Mouse (Mus musculus): ENCODE results near the gene Slc26a9. TPM values are rescaled to one million over a fixed set of nuclear protein-coding genes. Genes with fewer than 3 reads are reported as not detected.
A peak's percentile ranks its signal among the peaks of the same experiment; 100 is the strongest.

The Slc26a9 gene
- not detected for total RNA-seq (2021)

DNA sequence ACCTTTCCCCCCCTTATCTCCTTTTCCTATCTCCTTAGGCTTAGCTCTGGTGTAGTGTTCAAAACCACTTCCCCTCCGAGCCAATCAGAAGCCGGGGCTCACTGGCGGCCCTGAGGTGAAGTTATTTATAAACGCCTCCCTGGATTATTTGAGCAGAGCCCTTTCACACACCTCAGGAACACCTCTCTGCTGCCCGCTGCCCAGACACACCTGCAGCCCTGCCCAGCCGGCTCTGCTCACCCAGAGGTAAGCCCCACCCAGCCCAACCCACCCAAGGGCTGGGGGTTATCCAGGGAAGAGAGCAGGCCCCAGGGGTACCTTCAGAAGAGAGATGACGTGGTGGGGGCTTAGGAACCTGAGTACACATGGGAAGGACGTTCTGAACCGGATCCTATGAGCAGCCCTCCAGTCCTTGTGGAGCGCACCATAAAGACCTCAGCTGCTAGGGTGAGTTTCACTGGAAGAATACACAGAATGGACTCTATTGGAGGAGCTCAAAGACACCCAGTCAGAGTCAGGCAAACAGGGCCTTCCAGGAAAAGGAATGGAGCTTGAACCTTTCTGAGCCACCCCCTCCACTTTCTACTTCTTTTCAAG is at the start of gene Slc26a9:
TSS of gene Slc26a9 (plus strand) at position 155 of the 597 bp plus-strand sequence.
- intact Hi-C loops (cut with DNase I) = no loop called here
- DNase-seq = no peak

DNA sequence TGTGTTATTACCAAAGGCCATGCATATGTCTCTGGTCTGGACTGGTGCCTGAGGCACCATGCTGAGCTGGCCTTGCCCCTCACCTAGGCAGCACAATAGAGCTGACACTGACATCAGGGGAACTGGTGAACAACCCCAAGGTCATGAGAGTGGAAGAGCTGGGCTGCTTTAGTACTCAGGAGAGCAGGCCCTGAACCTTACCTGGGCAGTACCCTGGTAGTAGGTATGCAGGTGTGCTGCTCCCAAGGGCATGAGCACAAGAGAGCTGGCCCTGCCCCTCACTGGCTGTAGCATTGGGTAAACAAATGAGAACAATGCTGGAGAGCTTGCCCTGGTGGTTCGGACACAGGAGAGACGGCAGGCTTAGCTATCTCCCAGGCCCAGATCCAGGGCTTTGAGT is 48.5 kb upstream of the Slc26a9 start:
- intact Hi-C loops (cut with DNase I) = no loop called here
- DNase-seq = no peak

DNA sequence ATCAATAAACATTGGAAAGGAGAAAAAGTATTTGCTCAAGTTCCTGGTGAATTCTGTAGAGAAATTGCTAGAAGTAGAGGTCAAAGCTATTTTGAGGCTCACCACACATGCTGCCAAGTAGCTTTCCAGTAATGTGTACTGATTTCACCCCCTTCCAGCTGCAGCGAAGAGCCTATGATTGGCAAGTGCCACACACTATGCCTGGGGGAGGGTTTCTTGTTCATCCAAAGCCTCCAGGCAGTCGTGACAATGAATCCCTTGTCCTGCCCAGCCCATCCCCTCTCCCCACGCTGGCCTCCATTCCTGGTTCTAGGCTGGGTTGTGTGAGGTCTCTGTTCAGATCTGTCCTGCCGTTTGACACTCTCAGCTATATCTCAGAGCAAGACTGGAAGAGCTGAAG is 47.5 kb upstream of the Slc26a9 start:
- intact Hi-C loops (cut with DNase I) = no loop called here
- DNase-seq = no peak

DNA sequence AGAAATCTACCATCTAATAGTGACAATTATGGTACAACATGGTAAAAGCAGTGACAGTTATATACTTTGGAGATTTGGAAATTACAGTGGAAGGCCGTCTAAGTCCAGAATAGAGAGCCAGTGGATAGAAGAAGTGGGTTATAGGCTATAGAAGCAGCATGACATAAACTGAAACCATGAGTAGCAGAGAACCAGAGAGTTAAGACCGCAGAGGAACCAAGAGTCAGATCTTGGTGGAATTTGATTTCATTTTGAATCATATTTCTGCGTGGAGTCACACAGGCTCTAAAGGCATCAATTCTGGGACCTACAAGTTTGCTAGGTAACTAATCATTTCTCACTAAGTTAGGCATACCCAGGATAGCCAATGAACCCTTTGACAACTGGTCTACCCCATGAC is 45.1 kb upstream of the Slc26a9 start:
- intact Hi-C loops (cut with DNase I) = no loop called here
- no peak for DNase-seq

DNA sequence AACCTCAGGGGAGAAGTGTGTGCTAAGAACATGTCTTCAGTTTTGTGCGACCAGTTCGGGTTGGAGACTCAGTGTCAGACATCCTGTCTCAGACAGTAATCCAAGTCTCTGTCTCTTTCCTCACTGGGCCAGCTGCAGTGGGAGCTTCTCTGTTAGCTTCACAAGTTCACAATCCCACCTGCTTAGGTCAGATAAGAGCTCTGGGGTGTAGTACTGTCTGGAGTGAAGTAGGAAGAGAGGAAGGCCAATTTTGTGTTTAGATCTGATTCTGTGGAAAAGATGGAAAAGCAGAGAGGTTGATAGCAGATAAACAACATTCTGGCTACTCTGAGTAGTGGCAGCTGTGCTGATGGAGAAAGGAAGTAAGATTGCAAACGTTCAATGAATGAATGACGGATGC is 44.2 kb upstream of the Slc26a9 start:
- intact Hi-C loops (cut with DNase I) = no loop called here
- no peak for DNase-seq

DNA sequence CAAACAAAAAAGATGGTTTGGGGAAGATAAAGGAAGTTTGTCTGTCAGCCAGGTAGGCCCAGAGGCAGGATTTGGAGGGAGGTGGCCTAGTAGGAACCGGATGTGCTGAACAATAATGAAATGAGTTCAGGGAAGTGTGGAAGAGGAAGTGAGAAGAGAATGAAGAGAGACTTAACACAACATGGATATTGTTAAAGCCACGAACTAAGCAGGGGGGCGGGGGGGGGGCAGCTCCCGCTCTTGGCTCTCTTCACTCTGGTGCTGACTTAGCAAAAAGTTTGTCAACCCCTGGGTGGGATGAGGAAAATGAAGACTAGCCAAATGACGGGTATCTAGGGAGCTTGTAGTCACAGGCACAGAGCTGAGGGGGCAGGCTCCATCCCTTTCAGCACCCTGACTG is 43.4 kb upstream of the Slc26a9 start:
- DNase-seq = no peak
- intact Hi-C loops (cut with DNase I) = no loop called here

DNA sequence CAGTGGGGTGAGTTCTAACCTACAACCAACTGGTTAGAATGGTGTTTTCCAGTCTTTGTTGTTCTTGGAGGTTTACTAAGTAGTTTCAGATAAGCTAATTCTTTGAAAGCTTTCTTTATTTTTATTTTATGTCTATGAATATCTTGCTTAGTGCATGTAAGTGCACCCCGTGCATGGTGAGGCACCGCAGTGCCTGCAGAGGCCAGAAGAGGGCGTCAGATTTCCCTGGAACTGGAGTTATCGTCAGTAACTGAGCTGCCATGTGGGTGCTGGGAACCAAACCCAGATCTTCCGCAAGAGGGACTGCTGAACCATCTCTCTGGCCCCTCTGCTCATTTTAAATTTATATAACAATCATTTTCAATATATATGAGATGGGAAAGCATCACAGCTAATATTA is 42.4 kb upstream of the Slc26a9 start:
- intact Hi-C loops (cut with DNase I) = no loop called here
- no peak for DNase-seq

DNA sequence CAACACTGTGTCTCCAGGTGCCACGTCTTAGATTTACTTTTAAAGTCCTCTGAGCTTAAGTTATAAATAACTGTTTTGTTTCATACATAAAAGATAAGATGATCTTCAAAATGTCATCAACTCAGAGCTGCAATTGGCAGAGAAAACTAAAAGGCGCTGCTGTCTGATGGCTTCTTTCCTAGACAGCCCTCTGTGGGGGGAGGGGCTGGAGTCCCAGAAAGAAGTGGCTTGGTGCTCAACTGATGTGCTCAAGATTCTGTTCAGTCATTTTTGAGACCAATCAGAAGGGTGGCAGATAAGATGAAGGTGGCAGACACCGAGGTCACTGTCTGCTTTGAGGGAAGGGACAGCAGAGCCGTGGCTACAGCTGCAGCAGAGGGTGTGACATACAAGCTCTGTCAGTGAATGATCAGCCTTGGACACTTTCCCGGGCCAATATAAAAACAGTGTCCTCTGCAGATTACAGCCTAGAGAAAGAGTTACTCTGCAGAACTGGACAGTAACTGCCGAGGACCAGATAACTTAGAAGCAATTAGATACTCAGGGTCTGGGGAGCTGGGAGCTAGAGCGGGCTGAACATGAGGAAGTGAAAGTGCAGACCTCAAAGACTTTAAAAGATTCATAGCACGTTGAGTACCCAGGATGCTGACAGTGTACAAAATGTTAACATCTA is 41.6 kb upstream of the Slc26a9 start:
- DNase-seq = no peak
- intact Hi-C loops (cut with DNase I) = no loop called here

DNA sequence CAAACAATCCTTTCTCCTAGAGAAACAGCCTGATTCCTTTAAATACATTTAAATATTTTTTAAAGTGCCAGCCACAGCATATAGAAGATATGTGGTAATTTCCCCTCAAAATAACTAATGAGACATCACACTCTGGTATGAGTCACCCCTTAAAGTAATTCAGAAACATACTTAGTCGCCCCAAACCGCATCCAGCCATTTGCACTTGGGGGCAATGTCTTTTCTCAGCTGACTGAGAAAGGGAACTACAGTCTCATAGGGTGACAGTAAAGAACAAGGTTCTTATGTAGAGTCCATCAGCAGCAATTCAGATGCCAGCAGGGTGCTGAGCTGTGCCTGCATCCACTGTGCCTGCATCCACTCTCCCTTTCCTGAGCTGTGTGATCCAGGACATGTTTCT is 40.3 kb upstream of the Slc26a9 start:
- intact Hi-C loops (cut with DNase I) = no loop called here
- no peak for DNase-seq

DNA sequence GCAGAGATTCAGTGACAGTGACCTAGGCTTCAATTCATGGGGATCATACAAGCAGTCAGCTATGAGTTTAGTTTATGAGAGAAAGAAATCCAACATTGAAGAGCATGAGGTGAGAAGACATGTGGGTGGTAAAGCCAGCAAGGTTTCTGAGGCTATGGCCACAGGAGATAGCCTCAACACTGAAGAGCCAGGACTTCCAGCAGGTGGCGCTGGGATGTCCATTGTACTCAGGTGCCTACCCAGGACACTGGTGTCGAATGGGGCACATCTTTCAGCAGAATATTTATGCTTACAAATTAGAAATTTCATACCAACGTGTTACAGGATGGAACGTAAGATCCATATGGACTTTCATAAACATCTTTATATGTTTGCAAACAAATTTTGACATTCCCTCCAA is 35.5 kb upstream of the Slc26a9 start:
- peak; percentile 66 to 76 for DNase-seq
- intact Hi-C loops (cut with DNase I) = loop anchor here (1.0 kb wide), 1 partner anchor 57 kb away; no protein-coding TSS in a partner anchor

DNA sequence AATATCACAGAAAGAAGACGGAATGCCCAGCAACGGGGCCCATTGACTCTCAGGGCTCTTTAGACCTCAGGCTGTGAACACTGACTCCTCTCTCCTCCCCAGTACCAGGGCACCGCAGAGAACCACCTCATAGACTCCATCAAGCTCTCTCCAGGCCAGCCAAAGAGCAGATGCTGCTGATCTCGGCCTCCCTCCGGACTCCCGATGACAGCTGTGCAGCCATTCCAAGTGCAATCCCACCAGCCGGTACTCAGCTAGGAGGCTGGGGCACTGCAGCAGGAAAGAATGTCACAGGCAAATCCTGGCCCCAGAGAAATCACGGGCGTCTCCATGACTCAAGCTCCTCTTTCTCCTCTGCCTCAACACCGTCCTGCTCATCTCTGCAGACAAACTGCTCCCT is 32.3 kb upstream of the Slc26a9 start:
- DNase-seq = no peak
- intact Hi-C loops (cut with DNase I) = loop anchor here (5.0 kb wide), 1 partner anchor 271 kb away; no protein-coding TSS in a partner anchor

DNA sequence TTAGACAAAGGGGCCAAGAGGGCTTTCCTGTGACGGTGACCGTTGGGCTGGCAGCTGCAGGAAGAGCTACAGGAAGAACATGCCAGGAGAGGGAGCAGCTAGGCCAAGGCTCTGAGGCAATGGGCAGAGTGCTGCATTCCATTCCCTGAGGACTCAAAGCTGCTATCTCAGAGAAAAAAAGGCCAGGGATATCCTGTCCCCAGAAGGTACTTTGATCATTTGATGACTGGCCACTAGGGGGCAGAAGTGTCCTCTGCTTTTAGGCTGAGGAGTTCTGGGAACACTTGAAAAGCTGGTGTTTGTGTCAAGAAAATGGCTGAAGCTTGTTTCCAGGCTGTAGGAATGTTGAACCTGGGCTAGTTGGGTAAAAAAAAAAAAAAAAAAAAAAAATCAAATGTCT is 31.4 kb upstream of the Slc26a9 start:
- peak; percentile 84 to 85 for DNase-seq
- intact Hi-C loops (cut with DNase I) = loop anchor here (1.0 to 5.0 kb wide), 3 partner anchors 53 to 270 kb away; no protein-coding TSS in a partner anchor

DNA sequence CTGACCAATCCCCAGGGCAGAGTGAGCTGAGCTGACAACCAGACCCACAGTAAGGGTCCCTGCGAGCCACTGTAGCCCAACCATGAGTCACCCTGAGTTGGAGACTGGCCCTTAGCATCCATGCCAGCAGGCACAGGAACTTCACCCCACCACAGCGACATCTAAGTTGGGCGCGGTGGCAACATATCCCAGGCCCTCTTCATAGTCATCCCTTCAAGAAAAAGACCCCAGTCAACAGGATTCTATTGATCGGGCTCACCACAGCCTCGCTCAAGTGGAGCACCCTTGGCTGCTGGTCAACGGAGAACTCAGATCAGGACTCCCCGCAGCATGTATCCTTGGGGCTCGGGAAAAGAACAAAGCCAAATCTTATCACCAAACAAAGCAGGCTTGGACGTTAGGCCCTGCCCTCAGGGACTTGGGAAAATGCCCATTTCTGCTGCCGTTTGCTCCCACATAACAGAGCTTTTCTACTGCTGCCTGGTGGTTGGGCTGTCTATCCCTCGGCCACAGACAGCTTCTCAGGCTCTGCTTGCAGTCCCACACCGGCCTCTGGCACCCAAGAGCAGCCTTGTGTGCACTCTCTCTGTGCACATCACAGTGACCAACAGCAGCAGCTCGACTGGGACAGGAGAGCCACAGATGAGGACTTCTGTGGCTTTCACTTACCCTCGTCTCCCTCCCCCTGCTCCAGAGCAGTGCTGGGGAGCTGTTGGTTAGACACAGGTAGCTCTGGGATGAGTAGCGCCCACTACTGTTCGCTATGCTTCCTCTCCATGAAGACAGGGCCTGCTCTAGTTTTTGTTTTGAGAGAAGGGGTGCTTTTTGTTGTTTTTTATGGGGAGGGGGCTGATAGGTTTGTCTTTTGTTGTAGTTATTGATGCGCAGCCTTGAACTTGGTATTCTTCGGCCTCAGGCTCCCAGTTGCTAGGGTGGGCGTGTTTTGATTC is 29.2 kb upstream of the Slc26a9 start:
- DNase-seq = peak; percentile 28 to 30
- intact Hi-C loops (cut with DNase I) = loop anchor here (5.0 kb wide), 1 partner anchor 268 kb away; no protein-coding TSS in a partner anchor

DNA sequence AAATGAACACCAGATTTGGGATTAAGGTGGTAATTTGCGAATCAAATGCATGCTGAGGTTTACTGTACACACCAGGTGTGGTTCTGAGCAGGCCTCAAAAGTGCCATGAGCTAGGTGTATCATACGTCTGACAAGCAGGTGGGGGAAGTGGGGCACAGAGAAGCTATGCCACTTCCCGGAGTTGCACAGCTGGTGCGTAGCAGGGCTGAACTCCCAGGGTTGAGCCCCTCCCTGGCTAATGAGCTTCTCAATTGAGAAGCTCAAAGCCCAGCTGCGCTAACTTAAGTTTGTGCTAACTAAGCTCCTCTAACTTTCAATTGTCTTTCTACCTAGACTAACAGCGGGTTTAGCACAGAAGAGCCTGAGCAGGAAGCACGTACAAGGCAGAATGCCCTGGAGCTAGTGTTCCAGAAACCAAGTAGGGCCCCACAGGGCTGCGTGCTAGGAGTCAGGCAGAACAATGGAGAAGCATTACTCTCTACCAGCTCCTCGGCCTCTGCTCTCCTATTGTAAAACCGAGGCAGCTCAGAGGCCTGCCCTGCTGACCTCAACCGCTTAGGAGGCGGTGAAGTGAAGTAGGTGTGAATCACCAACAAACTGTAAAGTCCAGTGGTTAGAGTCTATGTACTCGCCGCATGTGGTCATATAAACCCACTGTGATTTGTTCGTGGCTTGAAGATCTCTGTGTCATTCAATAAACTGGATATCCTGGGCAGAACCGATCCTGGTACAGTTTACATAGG is 24.7 kb upstream of the Slc26a9 start:
- DNase-seq = no peak
- intact Hi-C loops (cut with DNase I) = no loop called here

DNA sequence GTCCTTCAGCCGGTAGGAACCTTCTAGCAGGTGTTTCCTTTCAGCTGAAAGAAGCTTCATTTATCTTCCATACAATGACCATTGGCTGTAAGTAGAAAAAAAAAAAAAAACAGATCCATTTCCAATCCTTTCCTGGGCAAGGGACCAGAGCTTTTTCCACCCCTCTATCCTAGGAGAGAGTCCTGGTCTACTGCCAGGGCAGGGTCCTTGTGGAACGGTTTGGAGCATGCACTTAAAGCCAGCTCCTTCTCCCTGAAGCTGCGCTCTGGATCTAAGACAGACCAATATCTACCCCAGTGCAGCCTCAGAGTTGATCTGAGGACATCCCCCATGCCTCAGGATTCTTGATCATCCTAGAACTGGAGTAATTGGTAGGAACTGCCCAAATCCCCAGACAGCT is 21.8 kb upstream of the Slc26a9 start:
- intact Hi-C loops (cut with DNase I) = no loop called here
- no peak for DNase-seq

DNA sequence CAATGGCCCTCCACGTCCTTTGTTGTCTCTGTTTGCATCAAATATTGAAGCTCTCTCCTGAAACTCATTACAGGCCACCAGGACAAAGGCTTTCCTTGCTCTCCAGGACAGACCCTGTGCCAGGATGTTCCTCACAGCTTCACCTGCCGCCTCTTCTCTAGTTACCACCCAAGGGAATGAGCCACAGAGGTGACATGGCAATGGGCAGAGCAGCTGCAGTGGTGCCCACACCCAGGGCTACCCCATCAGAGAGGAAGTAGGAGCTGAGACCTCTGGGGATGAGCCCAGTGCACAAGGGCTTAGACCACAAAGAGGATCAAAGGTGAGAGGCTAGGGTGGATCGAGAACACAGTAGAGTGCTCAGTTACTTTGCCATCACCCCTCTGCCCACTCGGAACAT is 20.3 kb upstream of the Slc26a9 start:
- intact Hi-C loops (cut with DNase I) = no loop called here
- DNase-seq = no peak

DNA sequence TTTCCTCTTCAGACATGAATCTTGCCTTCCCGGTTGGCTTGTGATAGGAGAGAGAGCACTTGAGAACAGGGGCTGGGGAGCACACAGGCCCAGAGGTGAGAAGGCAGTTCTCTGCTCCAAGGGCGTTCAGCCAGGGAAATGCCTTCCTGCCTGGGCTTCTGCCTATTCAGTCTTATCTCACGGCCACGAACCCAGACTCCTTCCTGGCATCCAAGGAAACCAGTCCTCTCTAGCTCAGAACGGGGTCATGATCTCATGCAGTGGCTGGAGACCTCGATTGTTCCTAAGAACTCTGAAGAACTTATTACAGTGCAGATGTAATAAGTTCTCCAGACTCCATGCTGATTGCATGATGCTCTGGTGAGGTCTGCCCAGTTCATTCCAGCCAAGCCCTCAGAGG is 17.2 kb upstream of the Slc26a9 start:
- intact Hi-C loops (cut with DNase I) = no loop called here
- DNase-seq = peak; percentile 13 to 46

DNA sequence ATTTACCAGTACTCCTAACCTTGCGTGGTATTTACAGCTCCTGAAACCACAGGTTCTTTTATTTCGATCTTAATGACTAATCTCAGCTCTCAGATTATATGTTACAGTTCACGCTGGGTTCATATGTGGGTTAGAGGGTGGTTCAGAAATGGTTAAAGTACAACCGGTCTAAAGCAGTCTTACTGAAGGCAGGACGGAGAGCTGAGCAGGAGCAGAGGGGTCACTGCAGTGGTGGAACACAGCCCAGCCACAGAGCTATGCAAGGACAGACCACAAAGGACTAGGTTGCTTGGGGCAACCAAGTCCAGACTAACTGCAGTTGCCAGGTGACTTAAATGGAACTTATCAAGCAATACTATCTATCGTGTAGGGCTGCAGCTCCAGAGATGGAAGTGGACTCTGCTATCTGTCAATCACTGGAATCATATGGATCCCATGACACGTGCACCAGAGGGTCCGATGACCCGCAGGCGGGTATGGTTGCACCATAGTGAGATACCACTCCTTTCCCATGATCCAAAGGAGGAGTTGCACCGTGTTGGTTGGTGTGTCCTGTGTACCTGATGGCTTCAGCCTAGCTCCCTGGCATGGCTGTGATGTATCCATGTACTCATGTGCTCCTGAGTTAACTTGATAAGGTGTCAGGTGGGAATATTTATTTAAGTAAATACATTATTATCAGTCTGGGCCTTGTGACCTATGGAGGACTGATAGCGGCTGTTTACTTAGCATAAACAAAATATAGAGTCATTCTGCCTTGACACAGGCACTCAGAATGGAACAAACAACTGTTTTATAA is 13.0 kb upstream of the Slc26a9 start:
- no peak for DNase-seq
- intact Hi-C loops (cut with DNase I) = no loop called here

DNA sequence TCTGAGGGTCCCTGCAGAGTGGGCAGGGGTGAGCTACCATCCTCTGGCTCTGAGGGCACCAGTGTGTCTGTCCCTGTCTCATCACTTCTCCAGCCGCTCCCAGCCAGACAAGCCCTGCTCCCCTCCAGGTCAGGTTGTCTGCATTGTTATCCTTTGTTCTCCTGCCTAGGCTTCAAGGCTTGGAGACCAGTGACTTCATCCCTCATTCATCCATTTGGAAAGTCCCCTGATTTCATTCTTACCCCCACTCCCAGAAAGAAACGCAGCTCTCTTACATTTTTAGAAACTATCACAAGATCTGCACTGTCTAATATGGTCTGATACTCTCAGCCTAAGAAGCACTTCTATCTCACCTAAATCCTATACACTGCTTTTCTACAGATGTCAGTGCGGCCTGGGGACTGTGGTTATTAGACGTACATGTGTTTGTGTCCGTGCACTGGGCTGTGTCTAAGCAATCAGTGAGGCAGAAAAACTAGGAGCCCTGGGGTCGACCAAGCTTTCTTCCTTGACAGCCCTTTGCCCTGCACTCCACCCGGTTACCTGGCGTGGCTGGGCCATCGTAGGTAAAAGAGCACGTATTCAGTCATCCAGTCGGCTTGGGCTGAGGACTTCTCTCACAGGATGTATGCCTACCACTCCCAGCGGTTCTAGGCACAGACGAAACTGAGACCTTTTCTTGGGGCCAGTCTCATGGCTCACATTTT is 10.2 kb upstream of the Slc26a9 start:
- intact Hi-C loops (cut with DNase I) = no loop called here
- no peak for DNase-seq
